Mouse (Mus musculus) midbrain, embryonic 14.5 days (tissue): ENCODE data around the gene Prex1. TPM values are rescaled to one million over a fixed set of nuclear protein-coding genes. Genes with fewer than 3 reads are reported as not detected.

Experiments
- ATAC-seq: fragments of 200-750 bp; cut with Nextera tagmentation; 2 replicates; pipeline ENCODE4 v1.8.0; 2017; ENCODE audit warnings: moderate number of reproducible peaks, moderate library complexity; ENCODE audit not compliant: low FRiP score, low TSS enrichment
- DNase-seq: peaks from one replicate; pipeline ENCODE4 v3.0.0-alpha.2; 2015
- H3K27ac ChIP-seq: fragments of 300-500 bp; sonication (generic); replicated peaks from 2 replicates; pipeline ENCODE4 v1.5.1; 2014; ENCODE audit warnings: mild to moderate bottlenecking, low read depth, low read length, moderate library complexity
- H3K27me3 ChIP-seq: fragments of 300-500 bp; sonication (generic); 2 replicates; pipeline ENCODE4 v1.6.1; 2014; ENCODE audit warnings: low read length, control low read depth, mixed read lengths; ENCODE audit not compliant: control insufficient read depth, insufficient read depth
- H3K36me3 ChIP-seq: fragments of 300-500 bp; sonication (generic); 2 replicates; pipeline ENCODE4 v1.6.1; 2014; ENCODE audit warnings: low read length, control low read depth; ENCODE audit not compliant: control insufficient read depth, insufficient read depth
- H3K4me1 ChIP-seq: fragments of 300-500 bp; sonication (generic); 2 replicates; pipeline ENCODE4 v1.6.1; 2014; ENCODE audit warnings: mild to moderate bottlenecking, antibody characterized with exemption, low read length, control low read depth; ENCODE audit not compliant: control insufficient read depth, insufficient read depth
- H3K4me2 ChIP-seq: fragments of 300-500 bp; sonication (generic); 2 replicates; pipeline ENCODE4 v1.6.1; 2014; ENCODE audit warnings: mild to moderate bottlenecking, low read length, moderate library complexity
- H3K4me3 ChIP-seq: fragments of 300-500 bp; sonication (generic); replicated peaks from 2 replicates; pipeline ENCODE4 v1.5.1; 2014; ENCODE audit warnings: low read depth, low read length
- H3K9ac ChIP-seq: fragments of 300-500 bp; sonication (generic); replicated peaks from 2 replicates; pipeline ENCODE4 v1.6.1; 2014; ENCODE audit warnings: mild to moderate bottlenecking, low read length, moderate library complexity
- H3K9me3 ChIP-seq: fragments of 300-500 bp; sonication (generic); 2 replicates; pipeline ENCODE4 v1.6.1; 2016; ENCODE audit warnings: low read length, control low read depth, mixed read lengths; ENCODE audit not compliant: control insufficient read depth
- WGBS: fragments of 180-500 bp; shearing (Covaris S2); extraction: QIAGEN DNeasy Blood & Tissue Kit; methylation state at CpG from one replicate; pipeline ENCODE4 v1.1.7; 2014; 5-methylcytosine and 5-hydroxymethylcytosine counted together
- polyA plus RNA-seq: library from polyadenylated mRNA; unstranded; fragments of >200 nt; fragmentation: Nextera tagmentation; extraction: Ambion mirVana; gene quantifications from 2 replicates; pipeline ENCODE4 v1.2.1, GENCODE M21; 2014

Prex1 gene
- polyA plus RNA-seq, 1 experiment from 2014 or later: 24.2 TPM

- DNase-seq (no peak), ATAC-seq (no peak)
- Histone ChIP-seq H3K27ac (no peak overlapping the region), H3K4me3 (no peak overlapping the region), H3K4me2 (no peak overlapping the region), H3K36me3 (no peaks in the 10 kb centered on the region), H3K27me3 (no peaks in the 10 kb centered on the region), H3K9me3 (no peaks in the 10 kb centered on the region), H3K4me1 (peaks cover 36% of the 10 kb centered on the region), H3K9ac (no peak overlapping the region)
- WGBS: 86% methylated on average over 12 of the region's 12 CpGs
Measured at GRCm38 (mm10) chr2:166673951-166674350, 39.7 kb downstream of the Prex1 start.

GRCm38 (mm10) chr2:166672171-166672965 lies 41.3 kb downstream of the Prex1 start:
- H3K4me3 ChIP-seq: no peak overlapping the region
- H3K9ac ChIP-seq: no peak overlapping the region
- ATAC-seq (no peak), DNase-seq (no peak)
- peaks cover 43% of the 10 kb centered on the region for H3K4me1 ChIP-seq
- H3K36me3 ChIP-seq: no peaks in the 10 kb centered on the region
- H3K27ac ChIP-seq: peak overlapping the region; percentile 52; the same call in 1 of the 2 replicates
- no peaks in the 10 kb centered on the region for H3K9me3 ChIP-seq
- H3K27me3 ChIP-seq: no peaks in the 10 kb centered on the region
- WGBS: 81% methylated on average over 14 of the region's 14 CpGs
- no peak overlapping the region for H3K4me2 ChIP-seq

GRCm38 (mm10) chr2:166671614-166672013 lies 42.0 kb downstream of the Prex1 start:
- ATAC-seq: no peak
- 86% methylated on average over 14 of the region's 14 CpGs for WGBS
- no peaks in the 10 kb centered on the region for H3K27me3 ChIP-seq

GRCm38 (mm10) chr2:166671019-166671418 lies 42.6 kb downstream of the Prex1 start:
- ATAC-seq: peak; percentile 73
- peaks cover 36% of the 10 kb centered on the region for H3K4me1 ChIP-seq

More at GRCm38 (mm10) chr2:166671614-166672013, 42.0 kb downstream of the Prex1 start:
- Histone ChIP-seq H3K4me1 (peaks cover 41% of the 10 kb centered on the region), H3K36me3 (no peaks in the 10 kb centered on the region), H3K4me2 (no peak overlapping the region), H3K9me3 (no peaks in the 10 kb centered on the region), H3K27ac (peak overlapping the region; percentile 52), H3K9ac (no peak overlapping the region), H3K4me3 (no peak overlapping the region)
- no peak for DNase-seq

GRCm38 (mm10) chr2:166669922-166670321 lies 43.7 kb downstream of the Prex1 start:
- H3K36me3 ChIP-seq: no peaks in the 10 kb centered on the region
- no peaks in the 10 kb centered on the region for H3K27me3 ChIP-seq
- DNase-seq: no peak
- no peaks in the 10 kb centered on the region for H3K9me3 ChIP-seq
- H3K4me3 ChIP-seq: no peak overlapping the region
- H3K4me2 ChIP-seq: no peak overlapping the region
- ATAC-seq: no peak
- H3K27ac ChIP-seq: no peak overlapping the region
- WGBS: 77% methylated on average over 9 of the region's 9 CpGs
- no peak overlapping the region for H3K9ac ChIP-seq
- peaks cover 28% of the 10 kb centered on the region for H3K4me1 ChIP-seq

More at GRCm38 (mm10) chr2:166671019-166671418, 42.6 kb downstream of the Prex1 start:
- no peaks in the 10 kb centered on the region for H3K36me3 ChIP-seq
- no peak overlapping the region for H3K9ac ChIP-seq
- 1% methylated on average over 8 of the region's 8 CpGs for WGBS
- no peak overlapping the region for H3K4me3 ChIP-seq
- H3K27me3 ChIP-seq: no peaks in the 10 kb centered on the region
- H3K27ac ChIP-seq: peak overlapping the region; percentile 52
- no peaks in the 10 kb centered on the region for H3K9me3 ChIP-seq
- H3K4me2 ChIP-seq: no peak overlapping the region
- peak; percentile 81 for DNase-seq

- Histone ChIP-seq H3K4me1 (peaks cover 33% of the 10 kb centered on the region), H3K4me2 (no peak overlapping the region), H3K27me3 (no peaks in the 10 kb centered on the region), H3K4me3 (no peak overlapping the region), H3K9ac (no peak overlapping the region), H3K9me3 (no peaks in the 10 kb centered on the region), H3K27ac (peak overlapping the region; percentile 43; the same call in 1 of the 2 replicates), H3K36me3 (no peaks in the 10 kb centered on the region)
- ATAC-seq: no peak
- DNase-seq: peak; percentile 66
- WGBS: 25% methylated on average over 22 of the region's 22 CpGs
Measured at GRCm38 (mm10) chr2:166667790-166668695, 45.6 kb downstream of the Prex1 start.

GRCm38 (mm10) chr2:166666175-166666574 lies 47.5 kb downstream of the Prex1 start:
- DNase-seq: no peak

GRCm38 (mm10) chr2:166665244-166665922 lies 48.2 kb downstream of the Prex1 start:
- H3K9me3 ChIP-seq: no peaks in the 10 kb centered on the region
- H3K4me3 ChIP-seq: no peak overlapping the region
- no peak overlapping the region for H3K4me2 ChIP-seq
- DNase-seq (no peak), ATAC-seq (no peak)
- H3K36me3 ChIP-seq: no peaks in the 10 kb centered on the region
- H3K27me3 ChIP-seq: no peaks in the 10 kb centered on the region
- no peak overlapping the region for H3K27ac ChIP-seq
- 73% methylated on average over 6 of the region's 6 CpGs for WGBS
- peaks cover 38% of the 10 kb centered on the region for H3K4me1 ChIP-seq
- no peak overlapping the region for H3K9ac ChIP-seq

More at GRCm38 (mm10) chr2:166666175-166666574, 47.5 kb downstream of the Prex1 start:
- no peaks in the 10 kb centered on the region for H3K27me3 ChIP-seq
- no peak overlapping the region for H3K4me2 ChIP-seq
- H3K9me3 ChIP-seq: no peaks in the 10 kb centered on the region
- no peak overlapping the region for H3K27ac ChIP-seq
- WGBS: 91% methylated on average over 13 of the region's 13 CpGs
- ATAC-seq: no peak
- no peak overlapping the region for H3K4me3 ChIP-seq
- H3K36me3 ChIP-seq: no peaks in the 10 kb centered on the region
- peaks cover 42% of the 10 kb centered on the region for H3K4me1 ChIP-seq
- H3K9ac ChIP-seq: no peak overlapping the region
